Mouse (Mus musculus): ENCODE results near the gene Cspg5. TPM values are rescaled to one million over a fixed set of nuclear protein-coding genes. Genes with fewer than 3 reads are reported as not detected.

Cspg5 gene
- polyA plus RNA-seq, 1 experiment from 2014 or later: 72.6 TPM

DNA sequence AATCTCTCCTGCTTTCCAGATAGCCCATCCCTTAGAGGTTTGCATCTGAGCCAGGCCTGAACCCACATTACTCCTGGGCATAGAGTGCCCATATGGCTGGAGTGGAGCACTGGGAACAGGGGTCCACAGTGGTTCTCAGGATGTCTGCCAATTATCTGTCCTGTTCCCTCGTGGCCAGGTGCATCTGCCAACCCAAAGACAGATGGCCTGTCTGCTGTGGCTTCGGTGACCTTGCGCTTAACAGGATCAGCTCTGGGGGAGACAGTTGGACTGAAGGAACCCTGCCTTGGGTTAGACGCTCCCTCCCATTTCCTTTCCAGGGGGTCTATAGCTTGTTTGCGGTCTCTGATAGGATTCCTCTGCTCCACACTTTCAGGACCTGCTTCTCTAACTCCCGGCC lies 15.1 kb downstream of the Cspg5 start:
- Histone ChIP-seq H3K27ac (no peak overlapping the region), H3K27me3 (no peaks in the 10 kb centered on the region), H3K4me2 (no peak overlapping the region), H3K9me3 (no peaks in the 10 kb centered on the region), H3K4me3 (no peak overlapping the region), H3K9ac (no peak overlapping the region), H3K4me1 (replicated peaks) (peaks cover 27% of the 10 kb centered on the region), H3K36me3 (peaks cover 44% of the 10 kb centered on the region)
- ATAC-seq (ENCODE audit: low FRiP score): no peak
- WGBS: 70% methylated on average over 6 of the region's 6 CpGs

DNA sequence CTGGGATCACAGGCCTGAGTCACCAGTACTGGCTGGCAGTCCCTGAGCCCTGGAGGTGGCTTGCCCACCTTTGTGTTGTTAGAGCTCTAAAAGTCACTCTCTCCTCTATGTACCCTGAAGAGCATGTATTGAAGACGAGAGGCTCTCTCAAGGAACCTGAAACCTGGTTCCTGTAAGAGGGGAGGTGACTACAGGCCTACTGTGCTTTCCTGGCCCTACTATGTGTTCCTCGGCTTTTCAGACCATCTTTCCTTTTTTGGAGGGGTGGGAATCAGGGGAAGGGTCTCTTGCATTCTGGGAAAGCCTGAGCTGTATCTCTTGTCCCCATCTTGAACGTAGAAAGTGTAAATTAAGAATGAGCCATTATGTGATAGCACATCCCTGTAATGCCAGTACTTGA lies 15.5 kb downstream of the Cspg5 start:
- Histone ChIP-seq H3K27ac (no peak overlapping the region), H3K9me3 (no peaks in the 10 kb centered on the region), H3K9ac (no peak overlapping the region), H3K4me2 (no peak overlapping the region), H3K27me3 (no peaks in the 10 kb centered on the region), H3K4me1 (replicated peaks) (peaks cover 27% of the 10 kb centered on the region), H3K36me3 (peaks cover 44% of the 10 kb centered on the region), H3K4me3 (no peak overlapping the region)
- WGBS: 89% methylated on average over 3 of the region's 3 CpGs
- no peak for ATAC-seq (ENCODE audit: low FRiP score)

DNA sequence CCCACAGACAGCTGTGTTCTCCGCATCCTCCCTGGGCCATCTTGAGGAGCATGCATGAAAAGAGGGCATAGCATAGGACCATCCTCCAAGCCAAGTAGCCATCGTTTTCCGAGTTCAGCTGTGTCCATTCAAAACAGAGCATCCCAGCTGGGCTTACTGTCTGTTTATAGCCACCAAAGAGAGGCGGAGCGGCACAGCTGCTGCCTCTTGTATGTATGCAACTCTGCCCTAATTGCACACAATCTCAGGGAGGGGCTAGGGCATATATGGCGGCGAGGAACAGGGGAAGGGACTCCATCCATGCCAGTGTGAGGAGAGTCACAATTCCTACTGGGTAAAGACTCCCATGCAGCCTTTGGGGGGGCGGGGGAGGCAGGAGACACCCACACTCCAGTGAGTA lies 19.6 kb downstream of the Cspg5 start:
- no peaks in the 10 kb centered on the region for H3K27me3 ChIP-seq
- no peak overlapping the region for H3K4me3 ChIP-seq
- H3K4me1 ChIP-seq (replicated peaks): 0 out of 2 replicates have a peak, but pooled peaks cover 3% of the 10 kb centered on the region
- 73% methylated on average over 8 of the region's 8 CpGs for WGBS
- peaks cover 38% of the 10 kb centered on the region for H3K36me3 ChIP-seq
- H3K27ac ChIP-seq: no peak overlapping the region
- ATAC-seq (ENCODE audit: low FRiP score): no peak
- H3K4me2 ChIP-seq: no peak overlapping the region
- no peaks in the 10 kb centered on the region for H3K9me3 ChIP-seq
- no peak overlapping the region for H3K9ac ChIP-seq

DNA sequence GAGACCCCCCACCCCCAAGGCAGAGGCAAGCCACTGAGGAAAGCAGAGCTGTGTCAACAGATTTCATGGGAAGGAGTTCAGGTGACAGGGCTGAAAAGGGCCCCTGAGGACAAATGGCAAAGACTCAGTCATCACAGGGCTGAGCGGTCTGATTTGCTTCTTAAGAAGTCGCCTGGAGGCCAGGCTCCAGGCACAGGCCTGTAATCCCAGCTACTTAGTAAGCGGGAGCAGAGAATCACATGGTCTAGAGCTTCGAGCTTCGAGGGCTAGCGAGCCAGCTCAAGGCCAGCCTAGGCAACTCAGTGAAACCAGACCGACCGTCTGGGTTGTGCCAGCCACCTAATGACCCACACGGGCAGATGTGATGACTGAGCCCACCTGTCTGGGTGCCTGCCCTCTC lies 21.4 kb downstream of the Cspg5 start:
- no peak for ATAC-seq (ENCODE audit: low FRiP score)
- 83% methylated on average over 9 of the region's 9 CpGs for WGBS

DNA sequence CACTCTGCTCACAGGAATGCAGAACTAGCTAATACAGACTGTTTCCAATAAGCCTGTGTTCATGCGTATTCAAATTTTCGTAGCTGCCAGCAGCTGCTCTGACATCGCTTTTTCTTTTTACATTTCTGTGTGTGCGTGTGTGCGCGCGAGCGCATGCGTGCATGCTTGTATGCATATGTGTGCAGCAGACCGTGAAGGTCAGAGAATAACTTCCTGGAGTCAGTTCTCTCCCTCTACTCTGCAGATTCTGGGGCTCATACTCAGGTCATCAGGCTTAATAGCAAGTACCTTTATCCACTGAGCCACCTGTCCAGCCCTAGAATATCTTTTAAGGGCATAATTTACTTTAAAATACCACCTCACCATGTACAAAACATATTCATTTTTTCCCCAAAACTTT lies 24.8 kb downstream of the Cspg5 start:
- no peak for ATAC-seq (ENCODE audit: low FRiP score)
- Histone ChIP-seq H3K4me1 (replicated peaks) (no peaks in the 10 kb centered on the region), H3K27ac (no peak overlapping the region), H3K36me3 (peaks cover under 1% of the 10 kb centered on the region; the same call in 1 of the 2 replicates), H3K27me3 (no peaks in the 10 kb centered on the region), H3K9me3 (no peaks in the 10 kb centered on the region), H3K4me2 (no peak overlapping the region), H3K9ac (no peak overlapping the region), H3K4me3 (no peak overlapping the region)
- WGBS: 93% methylated on average over 10 of the region's 10 CpGs

More for the DNA sequence above, 21.4 kb downstream of the Cspg5 start:
- Histone ChIP-seq H3K9me3 (no peaks in the 10 kb centered on the region), H3K36me3 (peaks cover 29% of the 10 kb centered on the region), H3K4me1 (replicated peaks) (no peaks in the 10 kb centered on the region), H3K27me3 (no peaks in the 10 kb centered on the region), H3K27ac (no peak overlapping the region), H3K4me3 (no peak overlapping the region), H3K9ac (no peak overlapping the region), H3K4me2 (no peak overlapping the region)

DNA sequence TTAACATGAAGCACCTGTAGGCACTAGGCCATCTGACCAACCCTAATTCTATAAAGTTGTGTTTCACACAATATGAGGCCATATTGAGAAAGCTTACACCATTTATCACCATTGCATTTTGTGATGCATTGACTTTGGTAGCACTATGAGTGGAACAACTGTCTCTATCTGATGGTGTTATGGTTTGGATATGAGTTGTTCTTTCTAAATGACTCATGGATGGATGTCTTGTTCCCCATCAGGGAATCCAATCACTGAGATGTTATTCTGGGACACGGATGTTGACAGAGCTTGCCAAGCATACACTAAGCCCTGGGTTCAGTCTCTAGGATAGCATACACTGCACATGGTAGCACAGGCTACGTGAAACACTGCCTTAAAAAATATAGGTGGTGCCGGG lies 28.7 kb downstream of the Cspg5 start:
- no peak overlapping the region for H3K27ac ChIP-seq
- WGBS: 94% methylated on average over 3 of the region's 3 CpGs

DNA sequence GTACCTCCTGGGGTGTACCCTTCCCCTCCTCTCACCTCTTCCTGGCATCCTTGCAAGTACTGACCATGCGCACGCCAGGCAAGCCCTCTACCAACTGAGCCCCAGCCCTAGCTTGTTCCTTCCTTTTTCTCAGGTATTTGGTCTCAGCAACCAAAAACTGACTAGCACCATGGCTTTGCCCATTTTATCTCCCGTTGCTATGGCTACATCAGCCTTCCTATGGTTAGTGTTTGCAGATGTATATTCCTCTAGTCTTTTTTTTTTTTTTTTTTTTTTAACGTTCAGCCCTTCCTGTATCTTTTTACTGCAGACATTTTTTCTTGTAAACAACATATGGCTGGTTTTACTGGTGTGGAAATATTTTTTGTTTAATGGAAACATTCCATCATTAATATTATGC lies 29.9 kb downstream of the Cspg5 start:
- Histone ChIP-seq H3K4me1 (replicated peaks) (no peaks in the 10 kb centered on the region), H3K27ac (no peak overlapping the region), H3K4me2 (no peak overlapping the region), H3K9me3 (no peaks in the 10 kb centered on the region), H3K9ac (no peak overlapping the region), H3K36me3 (no peaks in the 10 kb centered on the region), H3K27me3 (no peaks in the 10 kb centered on the region), H3K4me3 (no peak overlapping the region)
- 80% methylated on average over 4 of the region's 4 CpGs for WGBS
- ATAC-seq (ENCODE audit: low FRiP score): no peak

More for the DNA sequence above, 28.7 kb downstream of the Cspg5 start:
- ATAC-seq (ENCODE audit: low FRiP score): no peak
- Histone ChIP-seq H3K4me1 (replicated peaks) (no peaks in the 10 kb centered on the region), H3K27me3 (no peaks in the 10 kb centered on the region), H3K4me2 (no peak overlapping the region), H3K9me3 (no peaks in the 10 kb centered on the region), H3K36me3 (no peaks in the 10 kb centered on the region), H3K4me3 (no peak overlapping the region), H3K9ac (no peak overlapping the region)

DNA sequence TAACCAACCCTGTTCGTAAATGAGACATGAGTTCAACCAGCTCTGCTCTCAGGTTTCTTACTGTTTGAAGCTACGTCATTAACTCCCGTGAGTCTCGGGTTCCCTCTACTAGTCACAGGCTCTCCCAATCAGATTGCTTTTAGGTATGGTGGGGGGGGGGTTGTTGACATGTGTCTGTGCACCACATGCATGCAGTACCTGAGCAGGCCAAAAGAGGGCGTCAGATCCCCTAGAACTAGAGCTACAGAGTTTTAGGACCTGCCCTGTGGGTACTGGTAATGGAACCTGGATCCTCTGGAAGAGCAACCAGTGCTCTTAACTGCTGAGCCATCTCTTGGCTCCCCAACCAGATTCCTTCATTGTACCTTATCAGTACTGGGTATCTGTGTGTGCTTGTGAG lies 32.3 kb downstream of the Cspg5 start:
- H3K9ac ChIP-seq: no peak overlapping the region
- H3K4me2 ChIP-seq: no peak overlapping the region
- H3K36me3 ChIP-seq: no peaks in the 10 kb centered on the region
- 78% methylated on average over 5 of the region's 5 CpGs for WGBS
- no peak overlapping the region for H3K27ac ChIP-seq
- ATAC-seq (ENCODE audit: low FRiP score): no peak
- no peak overlapping the region for H3K4me3 ChIP-seq
- no peaks in the 10 kb centered on the region for H3K4me1 ChIP-seq (replicated peaks)
- no peaks in the 10 kb centered on the region for H3K27me3 ChIP-seq
- no peaks in the 10 kb centered on the region for H3K9me3 ChIP-seq

DNA sequence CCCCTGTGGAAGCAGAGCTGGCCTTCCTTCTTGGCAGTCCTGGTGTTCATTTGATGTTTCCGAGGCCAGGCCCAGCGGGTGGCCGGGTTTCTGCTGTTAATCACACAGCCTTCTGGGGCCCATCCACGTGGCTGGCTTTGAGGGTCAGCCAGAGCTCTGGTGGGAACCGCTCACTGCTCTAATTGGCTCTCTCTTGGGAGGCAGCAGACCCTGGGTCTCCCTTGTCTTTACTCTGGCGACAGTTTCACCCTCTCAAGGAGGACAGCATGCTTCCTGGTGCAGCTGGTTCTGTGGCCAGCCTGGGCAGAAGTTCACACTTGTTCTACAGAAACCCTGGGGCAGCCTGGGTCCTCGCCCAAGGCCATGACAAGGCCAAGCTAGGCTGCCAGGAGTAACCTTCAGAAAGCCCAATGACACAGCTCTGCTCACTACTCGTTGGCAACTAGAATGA lies 33.9 kb downstream of the Cspg5 start:
- Histone ChIP-seq H3K9ac (no peak overlapping the region), H3K4me1 (replicated peaks) (no peaks in the 10 kb centered on the region), H3K27ac (no peak overlapping the region), H3K36me3 (no peaks in the 10 kb centered on the region), H3K27me3 (no peaks in the 10 kb centered on the region), H3K4me2 (no peak overlapping the region), H3K4me3 (no peak overlapping the region), H3K9me3 (no peaks in the 10 kb centered on the region)
- WGBS: 60% methylated on average over 8 of the region's 8 CpGs
- ATAC-seq (ENCODE audit: low FRiP score): no peak

DNA sequence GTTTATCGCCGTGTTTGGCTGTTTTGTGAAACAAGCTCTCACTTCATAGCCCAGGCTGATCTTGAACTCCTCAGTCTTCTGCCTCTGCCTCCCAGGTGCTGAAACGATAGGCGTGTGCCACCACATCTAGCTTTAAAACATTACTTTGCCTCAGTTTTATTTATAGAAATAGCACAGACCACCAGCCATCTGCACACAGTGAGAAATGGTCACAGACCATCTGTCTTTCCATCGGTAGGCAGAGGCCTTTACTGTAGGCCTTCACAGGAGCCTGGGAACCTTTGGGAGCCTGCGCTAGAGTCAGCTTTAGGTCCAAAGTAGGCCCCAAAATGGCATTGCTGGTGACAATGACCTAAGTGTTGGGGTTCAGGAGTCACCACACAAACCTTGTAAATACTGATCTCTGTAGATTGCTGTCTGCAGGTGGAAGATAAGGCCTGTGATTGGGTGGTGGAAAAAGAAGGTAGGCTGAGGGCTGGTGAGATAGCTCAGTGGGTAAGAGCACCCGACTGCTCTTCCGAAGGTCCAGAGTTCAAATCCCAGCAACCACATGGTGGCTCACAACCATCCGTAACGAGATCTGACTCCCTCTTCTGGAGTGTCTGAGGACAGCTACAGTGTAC lies 40.6 kb downstream of the Cspg5 start:
- no peak overlapping the region for H3K4me3 ChIP-seq
- ATAC-seq (ENCODE audit: low FRiP score): no peak
- H3K36me3 ChIP-seq: no peaks in the 10 kb centered on the region
- H3K9me3 ChIP-seq: no peaks in the 10 kb centered on the region
- no peak overlapping the region for H3K27ac ChIP-seq
- 95% methylated on average over 10 of the region's 10 CpGs for WGBS
- H3K9ac ChIP-seq: no peak overlapping the region
- no peak overlapping the region for H3K4me2 ChIP-seq
- H3K27me3 ChIP-seq: no peaks in the 10 kb centered on the region
- H3K4me1 ChIP-seq (replicated peaks): 0 out of 2 replicates have a peak, but pooled peaks cover 2% of the 10 kb centered on the region

DNA sequence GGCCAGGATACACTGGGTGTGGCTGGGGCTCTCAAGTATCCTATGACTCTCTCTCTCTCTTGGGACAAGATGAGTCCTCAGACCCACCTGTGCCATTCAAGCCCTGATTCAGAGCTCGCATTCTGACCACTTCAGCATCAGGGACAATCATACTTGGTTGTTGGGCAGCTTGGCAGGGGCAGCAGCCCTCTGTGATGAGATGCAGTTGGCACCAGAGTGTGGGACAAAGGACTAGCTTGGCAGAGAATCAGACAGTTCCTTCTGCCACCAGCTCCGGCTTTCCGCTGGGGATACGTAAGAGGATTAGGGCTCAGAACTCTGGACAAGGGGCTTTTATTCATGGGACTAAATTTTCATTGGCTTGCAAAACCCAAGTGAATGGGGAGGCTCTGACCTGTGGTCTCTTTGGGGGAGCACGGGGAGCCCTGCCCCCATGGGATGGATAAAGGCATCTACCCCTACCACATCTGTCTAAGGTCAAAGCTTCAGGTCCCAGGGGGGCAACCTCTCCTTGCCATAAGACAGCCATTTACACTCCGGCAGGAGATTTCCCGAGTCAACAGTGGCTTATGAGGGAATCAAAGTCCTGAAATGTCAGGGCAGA lies 43.8 kb downstream of the Cspg5 start:
- no peaks in the 10 kb centered on the region for H3K9me3 ChIP-seq

DNA sequence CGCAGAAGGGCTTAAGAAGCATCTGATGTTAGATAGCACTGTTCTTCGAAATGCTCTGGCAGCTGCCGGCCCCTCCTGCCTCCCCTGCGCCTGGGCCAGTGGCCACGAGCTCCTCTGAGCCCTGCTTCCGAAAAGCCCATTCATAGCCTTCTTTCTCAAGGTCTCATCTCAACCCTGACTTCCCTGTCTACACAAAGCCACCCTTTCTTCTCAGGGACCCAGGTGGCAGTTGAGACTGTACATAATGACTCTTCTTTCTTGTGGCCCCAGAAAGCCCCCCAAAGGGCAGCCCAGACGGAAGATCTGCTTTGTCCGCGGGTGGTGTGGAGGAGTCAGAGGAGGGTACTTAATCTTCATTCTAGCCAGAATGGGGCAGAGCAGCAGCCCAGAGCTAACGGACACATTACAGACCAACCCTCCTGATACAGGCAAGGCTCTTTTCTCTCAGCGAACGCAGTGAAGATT lies 49.7 kb downstream of the Cspg5 start:
- Histone ChIP-seq H3K36me3 (no peaks in the 10 kb centered on the region), H3K4me1 (replicated peaks) (peaks cover 9% of the 10 kb centered on the region), H3K4me3 (no peak overlapping the region), H3K27ac (no peak overlapping the region), H3K9me3 (no peaks in the 10 kb centered on the region), H3K4me2 (no peak overlapping the region), H3K9ac (0 out of 2 replicates have a peak overlapping the region, but pooled peaks have one; percentile 19), H3K27me3 (no peaks in the 10 kb centered on the region)
- ATAC-seq (ENCODE audit: low FRiP score): no peak
- WGBS: 49% methylated on average over 12 of the region's 12 CpGs

More for the DNA sequence above, 43.8 kb downstream of the Cspg5 start:
- Histone ChIP-seq H3K4me2 (no peak overlapping the region), H3K4me1 (replicated peaks) (0 out of 2 replicates have a peak, but pooled peaks cover 2% of the 10 kb centered on the region), H3K9ac (no peak overlapping the region), H3K27me3 (no peaks in the 10 kb centered on the region), H3K4me3 (no peak overlapping the region), H3K36me3 (no peaks in the 10 kb centered on the region), H3K27ac (peak overlapping the region; percentile 60)
- WGBS: 58% methylated on average over 7 of the region's 7 CpGs
- peak; percentile 52 for ATAC-seq (ENCODE audit: low FRiP score)
